Mouse (Mus musculus) hindbrain, embryonic 13.5 days (tissue): ENCODE results near the gene Igfbp6. TPM values are rescaled to one million over a fixed set of nuclear protein-coding genes. Genes with fewer than 3 reads are reported as not detected.
A peak's percentile ranks its signal among the peaks of the same experiment; 100 is the strongest.

Experiments used
- ATAC-seq: fragments of 200-750 bp; cut with Nextera tagmentation; 2 replicates; pipeline ENCODE4 v1.8.0; 2017; ENCODE audit warnings: moderate TSS enrichment; ENCODE audit not compliant: low FRiP score
- H3K27ac ChIP-seq: fragments of 300-500 bp; sonication (generic); 2 replicates; pipeline ENCODE4 v1.5.1; 2015; ENCODE audit warnings: inconsistent platforms, mild to moderate bottlenecking, moderate library complexity
- H3K27me3 ChIP-seq: fragments of 300-500 bp; sonication (generic); 2 replicates; pipeline ENCODE4 v1.6.1; 2015; ENCODE audit warnings: mild to moderate bottlenecking, inconsistent platforms
- H3K36me3 ChIP-seq: fragments of 300-500 bp; sonication (generic); 2 replicates; pipeline ENCODE4 v1.6.1; 2015; ENCODE audit warnings: mild to moderate bottlenecking, inconsistent platforms
- H3K4me1 ChIP-seq: fragments of 300-500 bp; sonication (generic); replicated peaks from 2 replicates; pipeline ENCODE4 v1.6.1; 2015; ENCODE audit warnings: inconsistent platforms
- H3K4me2 ChIP-seq: fragments of 300-500 bp; sonication (generic); 2 replicates; pipeline ENCODE4 v1.6.1; 2015; ENCODE audit warnings: inconsistent platforms, mild to moderate bottlenecking, moderate library complexity
- H3K4me3 ChIP-seq: fragments of 300-500 bp; sonication (generic); 2 replicates; pipeline ENCODE4 v1.5.1; 2015; ENCODE audit warnings: mild to moderate bottlenecking, inconsistent platforms
- H3K9ac ChIP-seq: fragments of 300-500 bp; sonication (generic); 2 replicates; pipeline ENCODE4 v1.6.1; 2015; ENCODE audit warnings: mild to moderate bottlenecking, inconsistent platforms
- H3K9me3 ChIP-seq: fragments of 300-500 bp; sonication (generic); 2 replicates; pipeline ENCODE4 v1.6.1; 2016; ENCODE audit warnings: inconsistent platforms
- WGBS: fragments of 180-500 bp; shearing (Covaris S2); methylation state at CpG from one replicate; pipeline ENCODE4 v1.1.7; 2015; 5-methylcytosine and 5-hydroxymethylcytosine counted together
- polyA plus RNA-seq: library from polyadenylated mRNA; unstranded; fragments of >200 nt; fragmentation: Nextera tagmentation; extraction: Ambion mirVana; gene quantifications from 2 replicates; pipeline ENCODE4 v1.2.1, GENCODE M21; 2015

Igfbp6 gene
- 0.49 and 1.2 TPM in 2 replicates for polyA plus RNA-seq

- H3K4me3 ChIP-seq = peak within 1 kb of the TSS; percentile 14
- peak within 1 kb of the TSS; percentile 55 for H3K9ac ChIP-seq
- ATAC-seq = no peak
- WGBS = 5% methylated on average over 22 of the region's 22 CpGs
- no peak within 1 kb of the TSS for H3K27ac ChIP-seq
- peaks cover 7% of the 10 kb centered on the region for H3K4me1 ChIP-seq
- no peaks in the 10 kb centered on the region for H3K36me3 ChIP-seq
- H3K4me2 ChIP-seq = peak within 1 kb of the TSS; percentile 26
- H3K9me3 ChIP-seq = no peaks in the 10 kb centered on the region
- H3K27me3 ChIP-seq = peaks cover 52% of the 10 kb centered on the region
Observed at GRCm38 (mm10) chr15:102144274-102144711, at the start of gene Igfbp6. Igfbp6 (plus strand) TSS chr15:102144362.

GRCm38 (mm10) chr15:102094988-102095387 lies 49.2 kb upstream of the Igfbp6 start:
- ATAC-seq = no peak
- no peak overlapping the region for H3K4me2 ChIP-seq
- H3K4me1 ChIP-seq = peaks cover 17% of the 10 kb centered on the region
- no peak overlapping the region for H3K27ac ChIP-seq
- 85% methylated on average over 16 of the region's 16 CpGs for WGBS
- H3K9ac ChIP-seq = no peak overlapping the region
- H3K36me3 ChIP-seq = peaks cover 81% of the 10 kb centered on the region
- H3K9me3 ChIP-seq = no peaks in the 10 kb centered on the region
- H3K27me3 ChIP-seq = peaks cover 24% of the 10 kb centered on the region
- H3K4me3 ChIP-seq = no peak overlapping the region

- no peak for ATAC-seq
- no peak overlapping the region for H3K9ac ChIP-seq
- peaks cover 47% of the 10 kb centered on the region for H3K27me3 ChIP-seq
- H3K4me3 ChIP-seq = no peak overlapping the region
- no peaks in the 10 kb centered on the region for H3K9me3 ChIP-seq
- no peak overlapping the region for H3K4me2 ChIP-seq
- peaks cover 58% of the 10 kb centered on the region for H3K36me3 ChIP-seq
- H3K4me1 ChIP-seq = peaks cover 40% of the 10 kb centered on the region
- 79% methylated on average over 8 of the region's 8 CpGs for WGBS
- no peak overlapping the region; the same call in 1 of the 2 replicates for H3K27ac ChIP-seq
Observed at GRCm38 (mm10) chr15:102097147-102097915, 46.8 kb upstream of the Igfbp6 start.

- no peak overlapping the region for H3K4me2 ChIP-seq
- WGBS = 30% methylated on average over 5 of the region's 5 CpGs
- H3K27me3 ChIP-seq = peaks cover 54% of the 10 kb centered on the region
- peaks cover 50% of the 10 kb centered on the region for H3K36me3 ChIP-seq
- peaks cover 48% of the 10 kb centered on the region for H3K4me1 ChIP-seq
- no peak overlapping the region for H3K9ac ChIP-seq
- no peaks in the 10 kb centered on the region for H3K9me3 ChIP-seq
- no peak for ATAC-seq
- no peak overlapping the region for H3K4me3 ChIP-seq
- no peak overlapping the region for H3K27ac ChIP-seq
Observed at GRCm38 (mm10) chr15:102097991-102098555, 46.1 kb upstream of the Igfbp6 start.

- peaks cover 38% of the 10 kb centered on the region for H3K36me3 ChIP-seq
- peak overlapping the region; percentile 54; the same call in 1 of the 2 replicates for H3K4me3 ChIP-seq
- H3K4me1 ChIP-seq = peaks cover 60% of the 10 kb centered on the region
- WGBS = 44% methylated on average over 5 of the region's 5 CpGs
- H3K27ac ChIP-seq = no peak overlapping the region
- no peaks in the 10 kb centered on the region for H3K9me3 ChIP-seq
- peaks cover 66% of the 10 kb centered on the region for H3K27me3 ChIP-seq
- H3K4me2 ChIP-seq = peak overlapping the region; percentile 81; the same call in 1 of the 2 replicates
- no peak for ATAC-seq
- H3K9ac ChIP-seq = no peak overlapping the region
Observed at GRCm38 (mm10) chr15:102099260-102099659, 44.9 kb upstream of the Igfbp6 start.

GRCm38 (mm10) chr15:102099771-102100160 lies 44.4 kb upstream of the Igfbp6 start:
- H3K27me3 ChIP-seq = peaks cover 71% of the 10 kb centered on the region
- 22% methylated on average over 8 of the region's 8 CpGs for WGBS
- peak overlapping the region; percentile 81 for H3K4me2 ChIP-seq
- peaks cover 33% of the 10 kb centered on the region for H3K36me3 ChIP-seq
- peak overlapping the region; percentile 82; the same call in 1 of the 2 replicates for H3K27ac ChIP-seq
- H3K9me3 ChIP-seq = no peaks in the 10 kb centered on the region
- no peak for ATAC-seq
- H3K4me1 ChIP-seq = peaks cover 62% of the 10 kb centered on the region
- H3K9ac ChIP-seq = peak overlapping the region; percentile 74
- peak overlapping the region; percentile 54 for H3K4me3 ChIP-seq

- Histone ChIP-seq H3K9me3 (no peaks in the 10 kb centered on the region), H3K4me2 (peak within 1 kb of the TSS; percentile 81), H3K27me3 (peaks cover 77% of the 10 kb centered on the region), H3K4me1 (peaks cover 65% of the 10 kb centered on the region), H3K9ac (peak within 1 kb of the TSS; percentile 74), H3K27ac (peak within 1 kb of the TSS; percentile 82), H3K4me3 (peak within 1 kb of the TSS; percentile 54), H3K36me3 (peaks cover 27% of the 10 kb centered on the region)
- 0 out of 2 replicates have a peak, but pooled peaks have one; percentile 18 for ATAC-seq
- 2% methylated on average over 42 of the region's 82 CpGs for WGBS
Observed at GRCm38 (mm10) chr15:102100161-102100981, 43.8 kb upstream of the Igfbp6 start, which contains the start of gene Tns2. Tns2 (plus strand) TSS chr15:102100413.

- H3K27me3 ChIP-seq = peaks cover 85% of the 10 kb centered on the region
Observed at GRCm38 (mm10) chr15:102100996-102101671, 43.0 kb upstream of the Igfbp6 start.

GRCm38 (mm10) chr15:102101672-102102541 lies 42.3 kb upstream of the Igfbp6 start:
- peak; percentile 12; the same call in 1 of the 2 replicates for ATAC-seq
- Histone ChIP-seq H3K27me3 (peaks cover 92% of the 10 kb centered on the region), H3K9me3 (no peaks in the 10 kb centered on the region), H3K27ac (peak overlapping the region; percentile 82), H3K4me1 (peaks cover 79% of the 10 kb centered on the region), H3K9ac (peak overlapping the region; percentile 66; the same call in 1 of the 2 replicates), H3K4me2 (peak overlapping the region; percentile 81), H3K36me3 (peaks cover 14% of the 10 kb centered on the region), H3K4me3 (0 out of 2 replicates have a peak overlapping the region, but pooled peaks have one; percentile 1)
- WGBS = 28% methylated on average over 11 of the region's 11 CpGs

More at GRCm38 (mm10) chr15:102100996-102101671, 43.0 kb upstream of the Igfbp6 start:
- Histone ChIP-seq H3K4me2 (peak overlapping the region; percentile 81), H3K4me3 (peak overlapping the region; percentile 54), H3K36me3 (peaks cover 20% of the 10 kb centered on the region), H3K9ac (peak overlapping the region; percentile 74), H3K9me3 (no peaks in the 10 kb centered on the region), H3K27ac (peak overlapping the region; percentile 82), H3K4me1 (peaks cover 71% of the 10 kb centered on the region)
- 21% methylated on average over 10 of the region's 10 CpGs for WGBS
- ATAC-seq = no peak

- Histone ChIP-seq H3K4me2 (peak overlapping the region; percentile 81), H3K27me3 (peaks cover 96% of the 10 kb centered on the region), H3K9ac (peak overlapping the region; percentile 66), H3K27ac (peak overlapping the region; percentile 82), H3K4me3 (peak overlapping the region; percentile 25), H3K4me1 (peaks cover 83% of the 10 kb centered on the region), H3K9me3 (no peaks in the 10 kb centered on the region), H3K36me3 (peaks cover 8% of the 10 kb centered on the region)
- no peak for ATAC-seq
- 19% methylated on average over 6 of the region's 6 CpGs for WGBS
Observed at GRCm38 (mm10) chr15:102102548-102103121, 41.5 kb upstream of the Igfbp6 start.
